Mouse (Mus musculus): ENCODE results near the gene Aplp1. TPM values are rescaled to one million over a fixed set of nuclear protein-coding genes. Genes with fewer than 3 reads are reported as not detected.

The Aplp1 gene
- polyA plus RNA-seq, 1 experiment from 2014 or later, result 51.0 TPM

- Histone ChIP-seq H3K4me1 (ENCODE audit: control insufficient read depth, insufficient read depth, low read length) (no peaks in the 10 kb centered on the region), H3K27me3 (replicated peaks; ENCODE audit: control insufficient read depth, insufficient read depth, low read length) (no peaks in the 10 kb centered on the region), H3K36me3 (ENCODE audit: control insufficient read depth, insufficient read depth, low read length) (no peaks in the 10 kb centered on the region), H3K27ac (replicated peaks; ENCODE audit: low read depth, low read length) (no peak overlapping the region), H3K9me3 (ENCODE audit: control insufficient read depth, low read length) (no peaks in the 10 kb centered on the region), H3K9ac (ENCODE audit: low read depth, low read length) (no peak overlapping the region), H3K4me2 (ENCODE audit: low read depth, low read length) (no peak overlapping the region), H3K4me3 (ENCODE audit: low read depth, low read length) (no peak overlapping the region)
- WGBS, result 67% methylated on average over 4 of the region's 4 CpGs
- no peak for DNase-seq (ENCODE audit: low spot score)
- no peak for ATAC-seq (ENCODE audit: low read depth)
Measured at GRCm38 (mm10) chr7:30393631-30394030, 51.7 kb downstream of the Aplp1 start.

- DNase-seq (ENCODE audit: low spot score), result no peak
- no peak overlapping the region for H3K9ac ChIP-seq (ENCODE audit: low read depth, low read length)
- H3K27me3 ChIP-seq (replicated peaks; ENCODE audit: control insufficient read depth, insufficient read depth, low read length), result no peaks in the 10 kb centered on the region
- 70% methylated on average over 4 of the region's 4 CpGs for WGBS
- H3K4me2 ChIP-seq (ENCODE audit: low read depth, low read length), result no peak overlapping the region
- H3K4me1 ChIP-seq (ENCODE audit: control insufficient read depth, insufficient read depth, low read length), result no peaks in the 10 kb centered on the region
- H3K9me3 ChIP-seq (ENCODE audit: control insufficient read depth, low read length), result no peaks in the 10 kb centered on the region
- no peaks in the 10 kb centered on the region for H3K36me3 ChIP-seq (ENCODE audit: control insufficient read depth, insufficient read depth, low read length)
- H3K27ac ChIP-seq (replicated peaks; ENCODE audit: low read depth, low read length), result no peak overlapping the region
- no peak overlapping the region for H3K4me3 ChIP-seq (ENCODE audit: low read depth, low read length)
- no peak for ATAC-seq (ENCODE audit: low read depth)
Measured at GRCm38 (mm10) chr7:30392746-30393520, 52.4 kb downstream of the Aplp1 start.

Other genes starting within 250 kb of the Aplp1 start
- gene Capns1, start 246.7 kb downstream of the Aplp1 start, polyA plus RNA-seq (2014; fragmentation: Nextera tagmentation; extraction: Ambion mirVana), result 96.4 and 107 TPM in 2 replicates
- 172 and 180 TPM in 2 replicates for gene Polr2i, start 213.6 kb downstream of the Aplp1 start, polyA plus RNA-seq (2014; fragmentation: Nextera tagmentation; extraction: Ambion mirVana)
- 166 and 169 TPM in 2 replicates for gene Tbcb, start 213.3 kb downstream of the Aplp1 start, polyA plus RNA-seq (2014; fragmentation: Nextera tagmentation; extraction: Ambion mirVana)
- gene Ovol3, start 209.8 kb downstream of the Aplp1 start, polyA plus RNA-seq (2014; fragmentation: Nextera tagmentation; extraction: Ambion mirVana), result 1.1 and 1.4 TPM in 2 replicates
- 0.22 and 0.28 TPM in 2 replicates for gene Thap8, start 165.4 kb downstream of the Aplp1 start, polyA plus RNA-seq (2014; fragmentation: Nextera tagmentation; extraction: Ambion mirVana)
- gene Wdr62, start 165.1 kb downstream of the Aplp1 start, polyA plus RNA-seq (2014; fragmentation: Nextera tagmentation; extraction: Ambion mirVana), result 7.5 and 7.7 TPM in 2 replicates
- gene Clip3, start 153.8 kb downstream of the Aplp1 start, polyA plus RNA-seq (2014; fragmentation: Nextera tagmentation; extraction: Ambion mirVana), result 51.8 and 58.1 TPM in 2 replicates
- gene Alkbh6, start 136.8 kb downstream of the Aplp1 start, polyA plus RNA-seq (2014; fragmentation: Nextera tagmentation; extraction: Ambion mirVana), result 69.4 and 72.3 TPM in 2 replicates
- 25.4 and 35.4 TPM in 2 replicates for gene Syne4, start 130.7 kb downstream of the Aplp1 start, polyA plus RNA-seq (2014; fragmentation: Nextera tagmentation; extraction: Ambion mirVana)
- gene E130208F15Rik, start 123.8 kb downstream of the Aplp1 start, polyA plus RNA-seq (2014; fragmentation: Nextera tagmentation; extraction: Ambion mirVana), result not detected in 2 replicates
- 18.8 and 19.5 TPM in 2 replicates for gene Sdhaf1, start 121.6 kb downstream of the Aplp1 start, polyA plus RNA-seq (2014; fragmentation: Nextera tagmentation; extraction: Ambion mirVana)
- 4.2 and 4.7 TPM in 2 replicates for gene Lrfn3, start 82.8 kb downstream of the Aplp1 start, polyA plus RNA-seq (2014; fragmentation: Nextera tagmentation; extraction: Ambion mirVana)
- 82.9 and 97.0 TPM in 2 replicates for gene Tyrobp, start 31.8 kb downstream of the Aplp1 start, polyA plus RNA-seq (2014; fragmentation: Nextera tagmentation; extraction: Ambion mirVana)
- 2.2 and 2.4 TPM in 2 replicates for gene Hcst, start 25.7 kb downstream of the Aplp1 start, polyA plus RNA-seq (2014; fragmentation: Nextera tagmentation; extraction: Ambion mirVana)
- 1.0 and 2.0 TPM in 2 replicates for gene Nfkbid, start 23.8 kb downstream of the Aplp1 start, polyA plus RNA-seq (2014; fragmentation: Nextera tagmentation; extraction: Ambion mirVana)
- 0.45 and 0.82 TPM in 2 replicates for gene Kirrel2, start 12.2 kb upstream of the Aplp1 start, polyA plus RNA-seq (2014; fragmentation: Nextera tagmentation; extraction: Ambion mirVana)
- gene Nphs1, start 12.8 kb upstream of the Aplp1 start, polyA plus RNA-seq (2014; fragmentation: Nextera tagmentation; extraction: Ambion mirVana), result 0.22 and 0.35 TPM in 2 replicates
- gene Prodh2, start 48.1 kb upstream of the Aplp1 start, polyA plus RNA-seq (2014; fragmentation: Nextera tagmentation; extraction: Ambion mirVana), result not detected in 2 replicates
- gene Arhgap33, start 89.5 kb upstream of the Aplp1 start, polyA plus RNA-seq (2014; fragmentation: Nextera tagmentation; extraction: Ambion mirVana), result 9.7 and 10.9 TPM in 2 replicates
- gene Hspb6, start 106.6 kb upstream of the Aplp1 start, polyA plus RNA-seq (2014; fragmentation: Nextera tagmentation; extraction: Ambion mirVana), result 16.8 and 20.4 TPM in 2 replicates
- gene Proser3, start 106.8 kb upstream of the Aplp1 start, polyA plus RNA-seq (2014; fragmentation: Nextera tagmentation; extraction: Ambion mirVana), result 8.1 and 9.9 TPM in 2 replicates
- gene Lin37, start 114.3 kb upstream of the Aplp1 start, polyA plus RNA-seq (2014; fragmentation: Nextera tagmentation; extraction: Ambion mirVana), result 45.7 and 50.5 TPM in 2 replicates
- gene U2af1l4, start 117.8 kb upstream of the Aplp1 start, polyA plus RNA-seq (2014; fragmentation: Nextera tagmentation; extraction: Ambion mirVana), result 85.4 and 88.0 TPM in 2 replicates
- gene Gm49396, start 117.8 kb upstream of the Aplp1 start, polyA plus RNA-seq (2014; fragmentation: Nextera tagmentation; extraction: Ambion mirVana), result 4.7 and 5.1 TPM in 2 replicates
- gene Psenen, start 118.1 kb upstream of the Aplp1 start, polyA plus RNA-seq (2014; fragmentation: Nextera tagmentation; extraction: Ambion mirVana), result 108 and 113 TPM in 2 replicates
- gene Igflr1, start 119.9 kb upstream of the Aplp1 start, polyA plus RNA-seq (2014; fragmentation: Nextera tagmentation; extraction: Ambion mirVana), result 2.1 and 2.9 TPM in 2 replicates
- gene Kmt2b, start 143.2 kb upstream of the Aplp1 start, polyA plus RNA-seq (2014; fragmentation: Nextera tagmentation; extraction: Ambion mirVana), result 11.7 and 13.3 TPM in 2 replicates
- 0.26 and 0.45 TPM in 2 replicates for gene Zbtb32, start 153.4 kb upstream of the Aplp1 start, polyA plus RNA-seq (2014; fragmentation: Nextera tagmentation; extraction: Ambion mirVana)
- 0.39 and 0.47 TPM in 2 replicates for gene Upk1a, start 167.3 kb upstream of the Aplp1 start, polyA plus RNA-seq (2014; fragmentation: Nextera tagmentation; extraction: Ambion mirVana)
- gene Cox6b1, start 180.6 kb upstream of the Aplp1 start, polyA plus RNA-seq (2014; fragmentation: Nextera tagmentation; extraction: Ambion mirVana), result 860 and 1,015 TPM in 2 replicates
- not detected in 2 replicates for gene Etv2, start 190.3 kb upstream of the Aplp1 start, polyA plus RNA-seq (2014; fragmentation: Nextera tagmentation; extraction: Ambion mirVana)
- gene Rbm42, start 204.8 kb upstream of the Aplp1 start, polyA plus RNA-seq (2014; fragmentation: Nextera tagmentation; extraction: Ambion mirVana), result 93.1 and 106 TPM in 2 replicates
- 30.7 and 35.0 TPM in 2 replicates for gene Haus5, start 219.5 kb upstream of the Aplp1 start, polyA plus RNA-seq (2014; fragmentation: Nextera tagmentation; extraction: Ambion mirVana)
- gene Pmis2, start 226.1 kb upstream of the Aplp1 start, polyA plus RNA-seq (2014; fragmentation: Nextera tagmentation; extraction: Ambion mirVana), result not detected in 2 replicates